Mouse (Mus musculus) Muller cell, postnatal 12 days (primary cell): Measurements from ENCODE around the gene Vnn3.
A peak's percentile ranks its signal among the peaks of the same experiment; 100 is the strongest.

Source experiments
- DNase-seq: peaks from one replicate; pipeline ENCODE4 v3.0.0-alpha.2; 2015; ENCODE audit errors: inconsistent ontology term

The Vnn3 gene

GRCm38 (mm10) chr10:23892987-23893386, 41.7 kb downstream of the Vnn3 start:
- no peak for DNase-seq

DNA sequence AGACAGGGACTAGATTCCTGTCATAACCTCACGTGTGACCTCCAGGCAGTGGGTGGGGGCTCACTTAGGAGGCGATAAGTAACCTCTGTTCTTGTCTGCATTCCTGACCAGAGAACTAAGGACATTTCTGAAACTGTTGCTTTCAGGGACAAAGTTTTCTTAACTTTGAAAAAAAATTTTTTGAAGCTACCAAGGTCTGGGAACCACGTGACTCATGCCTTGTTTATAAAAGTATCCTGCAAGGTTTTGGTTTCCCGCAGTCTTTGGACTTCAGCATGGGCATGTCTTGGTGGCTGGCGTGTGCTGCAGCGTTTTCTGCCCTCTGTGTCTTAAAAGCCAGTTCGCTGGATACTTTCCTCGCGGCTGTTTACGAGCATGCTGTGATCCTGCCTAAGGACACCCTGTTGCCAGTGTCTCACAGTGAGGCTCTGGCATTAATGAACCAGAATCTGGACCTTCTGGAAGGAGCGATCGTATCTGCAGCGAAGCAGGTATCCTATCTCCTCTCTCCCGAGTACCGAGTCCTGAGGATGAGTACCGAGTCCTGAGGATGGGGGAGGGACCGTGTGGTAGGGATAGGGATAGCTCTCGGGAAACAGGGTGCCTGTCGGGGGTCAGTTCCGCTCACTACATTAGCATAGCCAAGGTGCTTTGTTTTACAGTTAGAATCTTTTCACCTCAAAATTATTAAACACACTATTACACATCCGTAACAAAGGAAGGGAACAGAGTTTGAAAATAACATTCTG, 43.5 kb downstream of the Vnn3 start, which contains the start of gene Vnn1:
Gene Vnn1 (plus strand): TSS at position 88 of the 749 bp plus-strand sequence.
- DNase-seq: peak; percentile 12

GRCm38 (mm10) chr10:23895376-23895775, 44.1 kb downstream of the Vnn3 start:
- DNase-seq: no peak

DNA sequence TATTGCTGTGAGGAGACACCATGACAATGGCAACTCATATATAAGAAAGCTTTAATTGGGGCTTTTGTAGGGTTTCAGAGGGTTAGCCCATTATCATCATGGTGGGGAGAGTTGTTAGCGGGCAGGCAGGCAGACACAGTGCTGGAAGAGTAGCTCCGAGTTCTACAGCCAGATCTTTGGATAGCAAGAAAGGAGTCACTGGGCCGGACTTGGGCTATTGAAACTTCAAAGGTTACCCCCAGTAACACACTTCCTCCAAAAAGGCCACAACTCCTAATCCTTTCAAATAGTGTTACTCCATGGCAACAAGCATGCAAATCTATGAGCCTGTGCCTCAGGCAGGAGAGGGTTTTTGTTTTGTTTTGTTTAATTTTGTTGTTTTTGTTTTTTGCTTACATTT, 49.9 kb downstream of the Vnn3 start:
- no peak for DNase-seq

- no peak for DNase-seq
Observed at GRCm38 (mm10) chr10:23905661-23906060, 54.4 kb downstream of the Vnn3 start.
